Mouse (Mus musculus) cortical plate, adult 2 months (tissue): ENCODE data around the gene Olfr91.

ENCODE experiments used
- CTCF ChIP-seq: fragments of 200-500 bp; IDR thresholded peaks from 2 replicates; pipeline ENCODE4 v1.5.1; 2011; ENCODE audit warnings: mild to moderate bottlenecking, control low read depth, low read length; ENCODE audit not compliant: insufficient read depth; ENCODE audit errors: extremely low read depth
- POLR2A ChIP-seq: fragments of 200-500 bp; IDR thresholded peaks from 2 replicates; pipeline ENCODE4 v1.6.1; 2011; ENCODE audit warnings: mild to moderate bottlenecking, low read length, control low read depth; ENCODE audit not compliant: insufficient read depth; ENCODE audit errors: extremely low read depth

GRCm38 (mm10) chr17:37045611-37046311, 52.3 kb downstream of the Olfr91 start, which contains the start of gene Gabbr1:
- TF ChIP-seq CTCF, result no peak
- peak; percentile 65; the same call in 1 of the 2 replicates for TF ChIP-seq POLR2A
